Mouse (Mus musculus) brain, embryonic 14.5 days (tissue): ENCODE data around the gene Cpn2.

Experiments
- CTCF ChIP-seq: fragments of 200-500 bp; IDR thresholded peaks from 2 replicates; pipeline ENCODE4 v1.5.1; 2012; ENCODE audit warnings: inconsistent platforms, mild to moderate bottlenecking, moderate library complexity, borderline replicate concordance; ENCODE audit not compliant: insufficient read depth, insufficient read length; ENCODE audit errors: extremely low read depth
- POLR2A ChIP-seq: fragments of 200-500 bp; IDR thresholded peaks from 2 replicates; pipeline ENCODE4 v1.6.1; 2012; ENCODE audit warnings: mild to moderate bottlenecking, inconsistent platforms, borderline replicate concordance; ENCODE audit not compliant: poor library complexity, insufficient read depth, insufficient read length, severe bottlenecking; ENCODE audit errors: extremely low read depth

DNA sequence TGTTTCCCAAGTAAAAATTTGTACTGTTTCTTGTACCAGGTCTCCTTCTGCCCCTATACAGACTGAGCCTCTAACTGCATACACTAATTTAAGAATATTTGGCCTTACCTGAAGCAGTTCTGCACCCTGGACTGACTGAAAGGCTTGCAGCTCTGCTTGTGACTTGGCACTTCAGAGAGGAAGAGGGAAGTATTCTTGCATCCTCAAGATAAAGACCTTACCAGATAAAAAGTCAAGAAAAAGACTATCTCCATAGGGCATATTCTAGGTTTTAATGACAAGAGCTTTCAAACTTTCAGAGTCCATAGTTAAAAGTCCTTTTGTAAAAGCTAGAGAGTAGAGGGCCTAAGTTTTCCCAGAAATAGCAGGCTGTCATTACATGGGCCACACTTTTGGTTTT is 43.3 kb upstream of the Cpn2 start, which contains the start of gene Gp5:
- TF ChIP-seq CTCF: no peak
- TF ChIP-seq POLR2A: no peak
